Mouse (Mus musculus): ENCODE measurements at regions not wholly inside any gene's neighbourhood (a gene's known extent, or its start where the extent isn't known, plus 50 kb on each side); places are given as distances from the start of the nearest gene placed in this dataset.

DNA sequence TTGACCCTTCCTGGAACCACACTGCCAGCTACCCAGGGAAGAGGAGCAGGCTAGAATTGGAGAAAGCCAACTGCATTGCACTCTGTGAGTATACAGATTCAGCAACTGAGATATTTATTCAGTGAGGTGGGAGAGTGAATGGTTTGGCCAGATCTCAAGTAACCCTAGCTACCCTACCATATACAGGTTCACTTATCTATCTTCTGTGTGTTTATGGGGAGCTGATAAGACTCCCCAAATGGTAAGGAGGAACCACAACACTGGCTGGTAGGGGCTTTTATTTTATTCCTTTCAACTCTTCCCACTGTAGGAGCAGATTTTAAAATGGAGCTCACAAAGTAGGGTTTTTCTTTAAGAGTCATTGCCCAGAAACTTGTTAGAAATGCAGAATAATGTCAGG is 62.9 kb downstream of the Arrdc3 start:
- DNase-seq: no peak

GRCm38 (mm10) chr13:80947705-80948104 is 64.5 kb downstream of the Arrdc3 start:
- DNase-seq: no peak

DNA sequence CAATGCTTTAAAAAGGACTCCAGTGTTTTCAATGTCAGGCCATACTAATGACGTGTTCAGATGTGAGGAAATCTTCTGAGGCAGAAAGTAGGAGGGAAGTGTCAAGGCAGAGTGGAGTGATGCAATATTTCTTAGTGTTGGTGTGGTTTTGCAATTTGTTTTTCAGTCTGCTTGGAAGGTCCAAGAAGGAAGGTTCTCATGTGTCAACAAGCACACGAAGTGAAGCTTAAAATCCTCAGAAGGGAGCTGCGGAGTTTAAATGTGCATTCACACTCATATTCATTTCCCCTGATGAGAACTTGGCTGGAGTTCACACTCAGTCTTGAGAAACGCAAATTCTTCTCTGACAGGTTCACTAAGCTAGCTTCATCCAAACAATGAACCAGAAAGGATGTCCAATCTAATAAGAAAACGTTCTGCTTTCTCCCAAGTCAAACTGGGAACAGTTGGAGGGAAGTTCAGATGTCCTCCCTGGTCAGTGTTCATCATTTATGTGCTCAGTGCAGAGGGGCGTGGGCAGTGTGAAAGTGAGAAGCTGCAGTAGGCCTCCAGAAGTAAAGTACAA is 66.0 kb downstream of the Arrdc3 start:
- DNase-seq: no peak

GRCm38 (mm10) chr13:80950239-80950638 is 67.1 kb downstream of the Arrdc3 start:
- DNase-seq: no peak

GRCm38 (mm10) chr13:80950803-80951202 is 67.6 kb downstream of the Arrdc3 start:
- no peak for DNase-seq

GRCm38 (mm10) chr13:80951327-80951726 is 68.1 kb downstream of the Arrdc3 start:
- no peak for DNase-seq

GRCm38 (mm10) chr13:80952851-80953250 is 69.7 kb downstream of the Arrdc3 start:
- no peak for DNase-seq

- no peak for DNase-seq
These were observed 71.0 kb downstream of the Arrdc3 start for GRCm38 (mm10) chr13:80954059-80954645.

GRCm38 (mm10) chr13:80956966-80957365 is 73.8 kb downstream of the Arrdc3 start:
- no peak for DNase-seq

DNA sequence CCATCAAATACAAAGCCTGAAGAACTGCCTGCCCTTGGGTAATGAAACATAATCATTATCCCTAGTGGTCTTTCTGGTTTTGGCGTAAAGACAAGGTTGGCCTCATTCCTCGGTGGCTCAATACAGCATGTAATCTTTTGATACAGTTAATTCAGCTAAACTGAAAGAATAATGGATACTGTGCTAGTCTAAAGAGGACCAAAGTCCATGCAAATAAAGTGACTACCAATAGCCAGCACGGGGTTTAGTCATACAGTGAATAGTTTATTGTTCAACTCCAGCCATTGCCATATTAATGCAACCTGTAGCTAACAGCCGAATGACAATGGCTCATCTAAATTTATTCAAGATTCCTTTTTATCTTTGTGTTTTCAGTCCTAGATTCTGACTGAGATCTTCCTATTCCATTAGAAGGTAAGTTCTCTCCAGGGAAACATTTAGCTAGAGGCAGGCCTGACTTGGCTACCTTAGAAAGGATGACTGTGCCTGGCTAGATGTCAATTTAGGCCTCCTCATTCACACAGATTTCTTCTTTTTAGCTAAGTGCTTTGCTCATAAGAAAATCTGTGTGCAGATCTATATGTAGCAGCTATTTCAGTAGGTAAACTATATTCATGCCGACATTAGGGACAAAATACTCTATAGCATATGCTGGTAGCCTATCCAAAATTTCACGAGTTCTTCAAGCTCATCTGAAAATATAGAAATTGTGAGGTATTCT is 74.4 kb downstream of the Arrdc3 start:
- no peak for DNase-seq

DNA sequence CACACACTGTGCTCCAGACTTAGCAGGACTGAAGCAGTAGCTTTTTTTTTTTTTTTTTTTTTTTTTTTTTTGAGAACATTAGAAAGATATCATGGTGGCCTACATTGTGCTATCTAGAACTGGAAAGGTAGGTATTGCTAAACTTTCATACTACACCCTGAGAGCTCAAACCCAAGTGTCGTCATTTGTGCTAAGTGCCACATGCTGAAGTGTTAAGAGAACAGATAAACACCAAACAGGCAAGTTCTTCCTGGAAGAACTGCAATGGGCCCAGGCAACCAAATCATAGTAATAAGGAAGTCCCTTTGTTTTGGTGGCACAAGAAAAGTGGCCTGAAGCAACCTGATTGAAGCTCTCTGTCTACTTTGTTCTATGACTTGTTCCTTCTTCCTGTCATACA is 76.6 kb downstream of the Arrdc3 start:
- no peak for DNase-seq

- peak in 1 of 2 experiments; percentile 18 for DNase-seq
These were observed 78.9 kb downstream of the Arrdc3 start for GRCm38 (mm10) chr13:80961985-80962617.

DNA sequence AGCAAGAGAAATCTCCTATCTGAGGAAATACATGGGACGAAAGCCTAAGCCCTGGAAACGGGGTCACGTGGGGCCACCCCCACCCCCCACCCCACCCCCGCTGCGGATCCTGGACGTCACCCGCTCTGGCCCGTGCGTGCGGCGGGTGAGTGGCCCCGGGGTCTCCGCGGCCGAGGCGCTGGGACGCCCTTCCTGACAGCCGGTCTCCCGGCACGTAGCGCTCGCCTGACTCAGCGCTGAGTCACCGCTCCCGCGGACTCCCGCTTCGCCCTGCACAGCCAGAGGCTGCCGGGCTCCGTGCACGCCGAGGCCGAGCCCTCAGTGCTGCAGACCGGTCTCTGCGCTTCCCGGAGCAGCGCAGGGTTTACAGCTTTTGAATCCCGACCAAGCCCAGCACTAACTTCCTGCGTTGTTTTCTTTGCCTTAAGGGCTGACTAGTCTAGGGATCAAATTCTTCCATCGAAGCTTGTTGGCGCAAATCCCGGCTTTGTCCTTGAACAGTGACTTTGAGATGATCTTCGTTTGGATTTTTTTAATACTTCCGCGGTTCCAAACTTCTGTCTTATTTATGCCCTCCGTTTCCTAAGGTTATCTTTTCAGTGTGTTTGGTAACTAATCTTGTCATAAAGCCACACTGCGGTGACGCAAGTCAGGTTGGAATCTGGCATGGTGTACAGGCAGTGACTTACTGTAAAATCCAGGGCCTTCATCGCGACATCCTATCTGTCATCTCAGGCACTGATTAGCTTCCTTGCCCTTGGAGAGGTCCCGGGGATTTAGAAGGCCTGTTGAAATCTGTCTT is 79.8 kb downstream of the Arrdc3 start:
- peak; percentile 78 to 83 for DNase-seq

- peak in 1 of 2 experiments; percentile 35 for DNase-seq
These were observed 80.4 kb downstream of the Arrdc3 start for GRCm38 (mm10) chr13:80963591-80963940.

DNA sequence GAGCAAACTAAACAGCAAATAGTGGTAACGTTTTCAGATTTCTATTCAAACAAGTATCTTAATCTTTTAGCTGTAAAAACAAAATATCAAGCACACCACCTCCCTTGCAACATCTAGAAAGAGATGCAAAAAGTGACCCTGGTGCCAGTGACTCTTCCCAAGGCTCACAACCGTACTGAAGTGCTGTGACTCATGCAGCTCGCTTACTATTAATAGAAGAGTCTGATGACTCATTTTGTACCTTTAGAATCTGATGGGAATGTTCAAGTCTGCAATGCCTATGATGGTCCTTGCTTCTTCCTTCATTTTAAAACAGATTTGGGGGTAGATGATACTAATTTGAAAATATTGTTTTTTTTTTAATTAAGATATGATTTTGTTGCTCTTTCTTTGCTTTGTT is 88.5 kb downstream of the Arrdc3 start:
- no peak for DNase-seq

DNA sequence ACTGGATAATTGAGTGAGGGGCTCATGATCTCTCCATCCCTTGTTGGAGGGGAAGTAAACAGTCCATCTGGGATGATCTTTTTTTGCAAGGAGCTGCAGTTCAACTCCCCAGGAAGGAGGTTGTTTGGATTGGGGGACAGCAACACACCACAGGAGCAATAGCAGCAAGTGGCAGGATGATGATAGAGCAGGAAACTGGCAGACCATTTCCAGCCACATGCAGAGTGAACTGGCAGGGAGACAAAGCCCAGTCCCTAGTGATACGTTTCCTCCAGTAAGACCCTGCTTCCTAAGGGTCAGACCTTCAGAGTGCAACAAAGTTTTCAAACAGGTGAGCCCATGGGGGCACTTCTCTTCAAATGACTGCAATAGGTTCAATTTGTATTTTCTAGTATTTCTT is 91.2 kb downstream of the Arrdc3 start:
- no peak for DNase-seq

DNA sequence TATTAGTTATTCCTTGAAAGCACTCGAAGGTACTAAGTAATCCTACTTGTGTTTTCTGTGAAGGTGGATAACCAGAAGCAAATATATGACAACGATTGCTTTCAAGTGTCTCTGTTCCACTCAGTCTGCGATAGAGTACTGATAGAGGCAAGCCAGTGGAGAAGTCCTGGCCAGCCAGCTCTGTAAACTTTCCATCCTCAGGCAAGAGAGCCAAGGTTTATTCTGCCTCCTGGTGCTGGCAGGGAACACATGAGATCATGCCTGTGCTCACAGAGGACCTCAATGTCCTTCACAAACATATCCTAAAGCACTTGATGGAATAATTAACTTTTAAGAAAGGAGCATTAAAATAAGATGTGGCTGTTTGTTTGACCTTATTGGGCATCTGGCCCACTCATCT is 94.1 kb downstream of the Arrdc3 start:
- no peak for DNase-seq

GRCm38 (mm10) chr13:80981201-80981600 is 98.0 kb downstream of the Arrdc3 start:
- DNase-seq: no peak

- DNase-seq: no peak
These were observed 103.5 kb downstream of the Arrdc3 start for GRCm38 (mm10) chr13:80986657-80987056.

DNA sequence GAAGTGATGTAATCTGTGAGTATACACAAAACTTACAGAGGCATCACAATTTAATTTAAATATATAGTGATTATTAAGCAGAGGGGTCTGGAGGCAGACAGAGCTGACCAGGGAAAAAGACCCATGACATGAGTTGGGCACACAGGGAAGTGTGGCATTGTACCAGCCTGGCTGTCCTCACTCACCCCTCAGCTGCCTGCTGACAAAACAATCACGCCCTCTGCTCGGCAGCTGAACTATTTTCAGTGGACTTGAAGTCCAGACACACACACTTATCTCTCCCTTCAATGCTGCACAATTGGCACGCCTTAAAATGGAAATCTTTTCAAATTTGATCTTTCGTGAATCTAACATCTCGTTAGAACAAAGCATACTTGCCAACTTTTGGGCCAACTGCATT is 106.6 kb downstream of the Arrdc3 start:
- DNase-seq: no peak

DNA sequence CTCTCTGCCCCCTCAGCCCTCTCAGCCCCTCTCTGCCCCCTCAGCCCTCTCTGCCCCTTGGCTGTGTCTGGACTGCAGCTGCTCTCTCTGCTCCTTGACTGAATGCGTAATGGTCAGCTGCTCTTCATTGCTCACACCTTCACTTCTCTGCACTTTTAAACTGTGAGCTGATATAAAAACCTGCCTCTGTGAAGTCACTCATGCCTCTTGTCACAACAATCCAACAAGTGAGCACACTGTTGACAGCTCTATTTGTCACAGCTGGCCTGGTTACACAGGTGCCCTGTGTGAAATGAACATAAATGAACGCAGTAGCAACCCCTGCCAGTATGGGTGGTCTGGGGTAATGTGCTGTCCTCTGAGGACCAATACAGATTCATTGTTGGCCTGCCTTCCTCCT is 109.2 kb downstream of the Arrdc3 start:
- no peak for DNase-seq

DNA sequence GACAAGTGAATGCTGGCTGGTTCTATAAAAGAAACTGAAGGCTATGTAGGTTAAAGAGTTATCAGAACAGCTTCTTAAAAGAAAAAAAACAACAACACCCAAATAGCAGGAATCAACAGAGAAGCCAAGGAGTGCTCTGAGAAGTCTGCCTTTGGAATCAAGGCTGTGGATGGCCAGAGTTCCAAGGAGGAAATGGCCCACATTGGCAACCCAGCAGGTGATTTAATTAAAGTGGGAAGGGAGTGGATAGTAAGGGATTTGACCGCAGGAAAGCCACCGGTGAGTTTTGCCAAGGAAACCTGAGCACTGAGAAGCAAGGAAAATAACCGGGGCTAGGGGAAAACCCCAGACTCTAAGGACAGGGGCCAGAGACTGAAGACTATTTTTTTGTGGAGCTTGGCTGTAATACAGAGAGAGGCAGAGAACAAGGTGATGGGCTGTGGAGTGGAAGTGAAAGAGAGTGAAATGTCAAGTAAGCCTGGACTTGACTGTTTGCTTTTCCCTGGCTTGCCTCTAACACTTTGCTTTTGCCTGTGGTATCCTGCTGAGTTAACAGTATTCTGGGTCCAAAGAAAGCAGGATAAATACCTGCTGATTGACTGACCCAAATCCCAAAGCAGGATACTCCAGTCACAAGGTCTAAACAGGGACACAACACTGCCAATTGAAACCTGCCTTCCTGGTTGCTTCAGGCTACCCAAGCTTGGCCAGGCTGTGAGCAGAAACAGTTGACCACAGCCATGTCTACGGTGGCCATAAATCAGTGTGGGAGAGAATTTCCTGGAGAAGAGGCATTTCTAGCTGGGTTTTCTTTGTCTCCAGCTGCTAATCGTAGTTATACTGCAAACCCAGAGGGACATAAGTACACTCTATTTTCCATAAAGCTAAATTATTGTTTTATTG is 125.9 kb downstream of the Arrdc3 start:
- peak; percentile 29 to 47 for DNase-seq
